Mouse (Mus musculus): Measurements from ENCODE around the gene Odf4.

GRCm38 (mm10) chr11:68940516-68940915, 13.6 kb upstream of the Odf4 start:
- no peak for TF ChIP-seq CTCF (IDR thresholded peaks at IDR 0.05; ENCODE audit: low read depth)
- no peak for TF ChIP-seq EP300 (optimal IDR thresholded peaks at IDR 0.05)
